Mouse (Mus musculus) spleen, adult 2 months (tissue): ENCODE measurements around the gene Umad1. TPM values are rescaled to one million over a fixed set of nuclear protein-coding genes. Genes with fewer than 3 reads are reported as not detected.

ENCODE experiments used
- DNase-seq, 2 experiments: peaks; one replicate each; pipeline versions ENCODE4 v3.0.0 to v3.0.0-alpha.2; 2012 to 2021; ENCODE audit warnings: low spot score in 2 of 2, low read depth in 1 of 2
- H3K27ac ChIP-seq: fragments of 200-500 bp; 2 replicates; pipeline ENCODE4 v1.5.1; 2012; ENCODE audit warnings: low read length, inconsistent platforms; ENCODE audit not compliant: insufficient read depth
- H3K27me3 ChIP-seq: fragments of 200-500 bp; 2 replicates; pipeline ENCODE4 v1.6.1; 2012; ENCODE audit warnings: mild to moderate bottlenecking, moderate library complexity, low read length, inconsistent platforms; ENCODE audit not compliant: control insufficient read depth, insufficient read depth
- H3K36me3 ChIP-seq: fragments of 200-500 bp; 2 replicates; pipeline ENCODE4 v1.6.1; 2012; ENCODE audit warnings: mild to moderate bottlenecking, low read length, inconsistent platforms; ENCODE audit not compliant: control insufficient read depth, insufficient read depth
- H3K4me1 ChIP-seq: fragments of 200-500 bp; 2 replicates; pipeline ENCODE4 v1.6.1; 2011; ENCODE audit warnings: inconsistent platforms; ENCODE audit not compliant: control insufficient read depth, insufficient read depth, insufficient read length
- H3K4me3 ChIP-seq: fragments of 200-500 bp; 2 replicates; pipeline ENCODE4 v1.5.1; 2011; ENCODE audit warnings: mild to moderate bottlenecking, inconsistent platforms; ENCODE audit not compliant: insufficient read depth, insufficient read length; ENCODE audit errors: extremely low read depth
- CTCF ChIP-seq: fragments of 200-500 bp; IDR thresholded peaks from 2 replicates; pipeline ENCODE4 v1.5.1; 2011; ENCODE audit warnings: mild to moderate bottlenecking, inconsistent platforms; ENCODE audit not compliant: insufficient read depth, insufficient read length, insufficient replicate concordance; ENCODE audit errors: extremely low read depth
- POLR2A ChIP-seq: fragments of 200-500 bp; IDR thresholded peaks from 2 replicates; pipeline ENCODE4 v1.6.1; 2011; ENCODE audit warnings: low read depth, low read length, inconsistent platforms
- WGBS: fragments of 180-500 bp; shearing (Covaris S2); methylation state at CpG from one replicate; pipeline ENCODE4 v1.1.7; 2018; 5-methylcytosine and 5-hydroxymethylcytosine counted together
- polyA plus RNA-seq: library from polyadenylated mRNA; depleted of rRNA; stranded (reverse); fragments of >200 nt; gene quantifications from 2 replicates; pipeline ENCODE4 v1.2.3, GENCODE M21; 2012

Gene Umad1
- polyA plus RNA-seq, 1 experiment, result 6.8 TPM

- DNase-seq, result no peak
- H3K4me3 ChIP-seq, result no peak overlapping the region
- no peaks in the 10 kb centered on the region for H3K4me1 ChIP-seq
- H3K36me3 ChIP-seq, result no peaks in the 10 kb centered on the region
- TF ChIP-seq POLR2A (no peak), CTCF (no peak)
- 66% methylated on average over 5 of the region's 5 CpGs for WGBS
- no peaks in the 10 kb centered on the region for H3K27me3 ChIP-seq
- H3K27ac ChIP-seq, result no peak overlapping the region
These were observed 213.8 kb downstream of the Umad1 start for GRCm38 (mm10) chr6:8472915-8473314.

- H3K27me3 ChIP-seq, result no peaks in the 10 kb centered on the region
- no peak overlapping the region; the same call in 1 of the 2 replicates for H3K27ac ChIP-seq
- H3K4me1 ChIP-seq, result no peaks in the 10 kb centered on the region
- no peaks in the 10 kb centered on the region for H3K36me3 ChIP-seq
- WGBS, result 77% methylated on average over 5 of the region's 5 CpGs
- H3K4me3 ChIP-seq, result no peak overlapping the region
- TF ChIP-seq CTCF (no peak), POLR2A (no peak)
- no peak for DNase-seq
These were observed 214.4 kb downstream of the Umad1 start for GRCm38 (mm10) chr6:8473498-8473897.

- H3K27ac ChIP-seq, result no peak overlapping the region
- no peak for DNase-seq
- TF ChIP-seq CTCF, result no peak
- H3K4me1 ChIP-seq, result no peaks in the 10 kb centered on the region
- 77% methylated on average over 3 of the region's 3 CpGs for WGBS
- no peaks in the 10 kb centered on the region for H3K36me3 ChIP-seq
- no peak overlapping the region for H3K4me3 ChIP-seq
- no peaks in the 10 kb centered on the region for H3K27me3 ChIP-seq
These were observed 215.2 kb downstream of the Umad1 start for GRCm38 (mm10) chr6:8474316-8474715.

- TF ChIP-seq POLR2A, result no peak
- no peak for TF ChIP-seq CTCF
- WGBS, result 95% methylated on average over 4 of the region's 4 CpGs
- Histone ChIP-seq H3K27me3 (no peaks in the 10 kb centered on the region), H3K4me3 (no peak overlapping the region), H3K4me1 (no peaks in the 10 kb centered on the region), H3K36me3 (no peaks in the 10 kb centered on the region), H3K27ac (no peak overlapping the region)
- DNase-seq, result no peak
These were observed 215.7 kb downstream of the Umad1 start for GRCm38 (mm10) chr6:8474820-8475219.

GRCm38 (mm10) chr6:8479176-8479575 lies 220.1 kb downstream of the Umad1 start:
- no peak for TF ChIP-seq CTCF
- TF ChIP-seq POLR2A, result no peak
- WGBS, result 93% methylated on average over 1 of the region's 1 CpGs
- Histone ChIP-seq H3K27ac (no peak overlapping the region), H3K27me3 (no peaks in the 10 kb centered on the region), H3K4me1 (no peaks in the 10 kb centered on the region; the same call in 1 of the 2 replicates), H3K36me3 (no peaks in the 10 kb centered on the region), H3K4me3 (no peak overlapping the region)
- DNase-seq, result no peak

GRCm38 (mm10) chr6:8484437-8485275 lies 225.6 kb downstream of the Umad1 start:
- Histone ChIP-seq H3K36me3 (no peaks in the 10 kb centered on the region), H3K27me3 (no peaks in the 10 kb centered on the region), H3K27ac (peak overlapping the region; percentile 84), H3K4me3 (no peak overlapping the region), H3K4me1 (peaks cover 15% of the 10 kb centered on the region)
- 73% methylated on average over 17 of the region's 17 CpGs for WGBS
- no peak for DNase-seq
- no peak for TF ChIP-seq CTCF
- TF ChIP-seq POLR2A, result no peak

GRCm38 (mm10) chr6:8485414-8486175 lies 226.5 kb downstream of the Umad1 start:
- WGBS, result 15% methylated on average over 16 of the region's 16 CpGs

More at GRCm38 (mm10) chr6:8485414-8486175, 226.5 kb downstream of the Umad1 start:
- no peaks in the 10 kb centered on the region for H3K27me3 ChIP-seq
- no peak for TF ChIP-seq CTCF
- TF ChIP-seq POLR2A, result peak; percentile 3
- peak overlapping the region; percentile 39; the same call in 1 of the 2 replicates for H3K4me3 ChIP-seq
- no peaks in the 10 kb centered on the region for H3K36me3 ChIP-seq
- peak; percentile 69 to 87 for DNase-seq
- peaks cover 15% of the 10 kb centered on the region for H3K4me1 ChIP-seq
- peak overlapping the region; percentile 84 for H3K27ac ChIP-seq
